Mouse (Mus musculus): Measurements from ENCODE around the gene Ccdc91. TPM values are rescaled to one million over a fixed set of nuclear protein-coding genes. Genes with fewer than 3 reads are reported as not detected.

Ccdc91 gene
- polyA plus RNA-seq, 1 experiment from 2014 or later = 34.5 TPM

- H3K27ac ChIP-seq (ENCODE audit: low read length) = no peak overlapping the region
- no peaks in the 10 kb centered on the region for H3K27me3 ChIP-seq (replicated peaks; ENCODE audit: control insufficient read depth, insufficient read depth, low read length)
- no peak for ATAC-seq
- WGBS = 52% methylated on average over 6 of the region's 6 CpGs
- no peak overlapping the region for H3K4me2 ChIP-seq (ENCODE audit: low read length)
- no peaks in the 10 kb centered on the region for H3K9me3 ChIP-seq (ENCODE audit: control insufficient read depth, low read length)
- no peaks in the 10 kb centered on the region for H3K4me1 ChIP-seq (replicated peaks; ENCODE audit: control insufficient read depth, insufficient read depth, low read length)
- no peaks in the 10 kb centered on the region for H3K36me3 ChIP-seq (ENCODE audit: control insufficient read depth, insufficient read depth)
- no peak overlapping the region for H3K4me3 ChIP-seq (replicated peaks; ENCODE audit: low read length)
- H3K9ac ChIP-seq (replicated peaks; ENCODE audit: low read depth, low read length) = no peak overlapping the region
Observed at GRCm38 (mm10) chr6:147607613-147608012, 132.0 kb downstream of the Ccdc91 start.

GRCm38 (mm10) chr6:147615306-147615705 lies 139.7 kb downstream of the Ccdc91 start:
- H3K4me2 ChIP-seq (ENCODE audit: low read length) = no peak overlapping the region
- no peak overlapping the region for H3K9ac ChIP-seq (replicated peaks; ENCODE audit: low read depth, low read length)
- no peak for ATAC-seq
- H3K4me3 ChIP-seq (replicated peaks; ENCODE audit: low read length) = no peak overlapping the region
- no peaks in the 10 kb centered on the region for H3K36me3 ChIP-seq (ENCODE audit: control insufficient read depth, insufficient read depth)
- no peaks in the 10 kb centered on the region for H3K9me3 ChIP-seq (ENCODE audit: control insufficient read depth, low read length)
- no peaks in the 10 kb centered on the region for H3K27me3 ChIP-seq (replicated peaks; ENCODE audit: control insufficient read depth, insufficient read depth, low read length)
- H3K4me1 ChIP-seq (replicated peaks; ENCODE audit: control insufficient read depth, insufficient read depth, low read length) = no peaks in the 10 kb centered on the region
- WGBS = 71% methylated on average over 2 of the region's 2 CpGs
- H3K27ac ChIP-seq (ENCODE audit: low read length) = no peak overlapping the region

DNA sequence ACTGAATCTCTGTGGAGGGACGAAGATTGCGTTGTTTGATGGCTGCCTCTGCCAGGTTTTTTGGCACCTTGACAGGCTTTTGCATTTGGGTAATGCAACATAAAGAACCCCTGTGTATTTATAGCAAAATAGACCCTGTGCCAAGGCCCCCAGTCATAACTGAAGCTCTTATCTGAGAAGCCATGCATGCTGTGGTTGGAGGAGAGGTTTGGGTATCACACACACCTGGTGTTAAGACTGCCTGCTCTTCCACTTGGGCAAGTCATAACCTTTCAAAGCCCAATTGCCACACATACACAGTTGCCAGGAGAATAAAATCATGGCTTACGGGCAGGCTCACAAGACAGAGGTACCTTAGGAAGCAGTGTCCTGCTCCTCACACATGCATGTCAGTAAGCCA lies 147.5 kb downstream of the Ccdc91 start:
- H3K4me1 ChIP-seq (replicated peaks; ENCODE audit: control insufficient read depth, insufficient read depth, low read length) = 0 out of 2 replicates have a peak, but pooled peaks cover 4% of the 10 kb centered on the region
- H3K9me3 ChIP-seq (ENCODE audit: control insufficient read depth, low read length) = no peaks in the 10 kb centered on the region
- ATAC-seq = no peak
- no peaks in the 10 kb centered on the region for H3K36me3 ChIP-seq (ENCODE audit: control insufficient read depth, insufficient read depth)
- WGBS = 58% methylated on average over 3 of the region's 3 CpGs
- H3K4me3 ChIP-seq (replicated peaks; ENCODE audit: low read length) = no peak overlapping the region
- no peaks in the 10 kb centered on the region for H3K27me3 ChIP-seq (replicated peaks; ENCODE audit: control insufficient read depth, insufficient read depth, low read length)
- no peak overlapping the region for H3K4me2 ChIP-seq (ENCODE audit: low read length)
- H3K27ac ChIP-seq (ENCODE audit: low read length) = no peak overlapping the region
- H3K9ac ChIP-seq (replicated peaks; ENCODE audit: low read depth, low read length) = no peak overlapping the region

DNA sequence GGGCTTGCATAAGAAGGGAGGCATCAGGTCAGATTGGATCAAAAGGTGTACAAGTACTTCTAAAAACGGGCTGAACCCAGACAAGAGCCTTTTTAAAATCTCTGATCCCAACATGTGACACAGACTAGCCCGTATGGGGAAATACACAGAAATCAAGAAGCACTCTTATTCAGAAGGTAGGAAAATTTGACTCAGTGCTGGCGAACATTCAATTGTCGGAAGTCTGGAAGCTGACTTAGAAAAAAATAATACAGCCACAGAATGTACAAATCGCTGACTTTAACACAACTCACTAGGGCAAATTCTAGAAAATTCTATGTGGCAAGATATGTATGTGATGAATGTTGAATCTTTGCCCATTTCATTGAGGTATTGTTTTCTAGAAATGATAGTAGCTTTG lies 160.8 kb downstream of the Ccdc91 start:
- 86% methylated on average over 5 of the region's 5 CpGs for WGBS
- Histone ChIP-seq H3K4me2 (ENCODE audit: low read length) (no peak overlapping the region), H3K4me3 (replicated peaks; ENCODE audit: low read length) (no peak overlapping the region), H3K4me1 (replicated peaks; ENCODE audit: control insufficient read depth, insufficient read depth, low read length) (no peaks in the 10 kb centered on the region), H3K9ac (replicated peaks; ENCODE audit: low read depth, low read length) (no peak overlapping the region), H3K27ac (ENCODE audit: low read length) (no peak overlapping the region), H3K9me3 (ENCODE audit: control insufficient read depth, low read length) (no peaks in the 10 kb centered on the region), H3K36me3 (ENCODE audit: control insufficient read depth, insufficient read depth) (no peaks in the 10 kb centered on the region), H3K27me3 (replicated peaks; ENCODE audit: control insufficient read depth, insufficient read depth, low read length) (no peaks in the 10 kb centered on the region)
- ATAC-seq = no peak

DNA sequence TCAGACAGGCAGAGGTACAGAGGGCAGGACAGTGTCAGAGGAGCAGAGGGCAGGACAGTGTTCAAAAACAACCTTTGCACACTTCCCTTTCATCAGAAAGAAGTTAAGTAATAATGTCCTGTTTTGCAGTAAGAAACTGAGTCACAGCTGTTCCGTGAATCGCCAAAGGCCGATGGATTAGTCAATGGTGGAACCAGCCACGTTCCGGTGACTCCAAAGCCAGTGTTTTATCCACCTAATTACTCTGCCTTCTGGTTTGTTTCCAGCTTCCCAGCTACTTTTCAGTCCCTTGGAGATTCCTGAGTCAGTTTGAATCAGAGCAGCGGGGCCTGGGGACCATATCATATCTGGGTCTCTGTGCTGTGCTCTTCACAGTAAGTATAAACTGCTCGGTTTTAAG lies 168.2 kb downstream of the Ccdc91 start:
- Histone ChIP-seq H3K4me1 (replicated peaks; ENCODE audit: control insufficient read depth, insufficient read depth, low read length) (no peaks in the 10 kb centered on the region), H3K4me3 (replicated peaks; ENCODE audit: low read length) (no peak overlapping the region), H3K36me3 (ENCODE audit: control insufficient read depth, insufficient read depth) (no peaks in the 10 kb centered on the region), H3K4me2 (ENCODE audit: low read length) (no peak overlapping the region), H3K9me3 (ENCODE audit: control insufficient read depth, low read length) (no peaks in the 10 kb centered on the region), H3K27me3 (replicated peaks; ENCODE audit: control insufficient read depth, insufficient read depth, low read length) (no peaks in the 10 kb centered on the region), H3K9ac (replicated peaks; ENCODE audit: low read depth, low read length) (no peak overlapping the region), H3K27ac (ENCODE audit: low read length) (no peak overlapping the region)
- ATAC-seq = no peak
- 85% methylated on average over 7 of the region's 7 CpGs for WGBS

- Histone ChIP-seq H3K9ac (replicated peaks; ENCODE audit: low read depth, low read length) (no peak overlapping the region), H3K27ac (ENCODE audit: low read length) (no peak overlapping the region), H3K4me2 (ENCODE audit: low read length) (no peak overlapping the region), H3K4me1 (replicated peaks; ENCODE audit: control insufficient read depth, insufficient read depth, low read length) (no peaks in the 10 kb centered on the region), H3K9me3 (ENCODE audit: control insufficient read depth, low read length) (no peaks in the 10 kb centered on the region), H3K36me3 (ENCODE audit: control insufficient read depth, insufficient read depth) (no peaks in the 10 kb centered on the region), H3K27me3 (replicated peaks; ENCODE audit: control insufficient read depth, insufficient read depth, low read length) (no peaks in the 10 kb centered on the region), H3K4me3 (replicated peaks; ENCODE audit: low read length) (no peak overlapping the region)
- ATAC-seq = no peak
Observed at GRCm38 (mm10) chr6:147644391-147644790, 168.8 kb downstream of the Ccdc91 start.

GRCm38 (mm10) chr6:147646401-147646968 lies 170.9 kb downstream of the Ccdc91 start:
- Histone ChIP-seq H3K4me2 (ENCODE audit: low read length) (no peak overlapping the region), H3K27ac (ENCODE audit: low read length) (no peak overlapping the region), H3K36me3 (ENCODE audit: control insufficient read depth, insufficient read depth) (no peaks in the 10 kb centered on the region), H3K4me1 (replicated peaks; ENCODE audit: control insufficient read depth, insufficient read depth, low read length) (no peaks in the 10 kb centered on the region), H3K27me3 (replicated peaks; ENCODE audit: control insufficient read depth, insufficient read depth, low read length) (no peaks in the 10 kb centered on the region), H3K4me3 (replicated peaks; ENCODE audit: low read length) (no peak overlapping the region), H3K9ac (replicated peaks; ENCODE audit: low read depth, low read length) (no peak overlapping the region), H3K9me3 (ENCODE audit: control insufficient read depth, low read length) (no peaks in the 10 kb centered on the region)
- WGBS = 85% methylated on average over 11 of the region's 11 CpGs
- no peak for ATAC-seq

- H3K9ac ChIP-seq (replicated peaks; ENCODE audit: low read depth, low read length) = no peak overlapping the region
- no peak overlapping the region for H3K4me2 ChIP-seq (ENCODE audit: low read length)
- H3K4me3 ChIP-seq (replicated peaks; ENCODE audit: low read length) = no peak overlapping the region
- no peaks in the 10 kb centered on the region for H3K4me1 ChIP-seq (replicated peaks; ENCODE audit: control insufficient read depth, insufficient read depth, low read length)
- no peak for ATAC-seq
- H3K27ac ChIP-seq (ENCODE audit: low read length) = no peak overlapping the region
- no peaks in the 10 kb centered on the region for H3K27me3 ChIP-seq (replicated peaks; ENCODE audit: control insufficient read depth, insufficient read depth, low read length)
- no peaks in the 10 kb centered on the region for H3K36me3 ChIP-seq (ENCODE audit: control insufficient read depth, insufficient read depth)
- H3K9me3 ChIP-seq (ENCODE audit: control insufficient read depth, low read length) = no peaks in the 10 kb centered on the region
Observed at GRCm38 (mm10) chr6:147658025-147658424, 182.4 kb downstream of the Ccdc91 start.

DNA sequence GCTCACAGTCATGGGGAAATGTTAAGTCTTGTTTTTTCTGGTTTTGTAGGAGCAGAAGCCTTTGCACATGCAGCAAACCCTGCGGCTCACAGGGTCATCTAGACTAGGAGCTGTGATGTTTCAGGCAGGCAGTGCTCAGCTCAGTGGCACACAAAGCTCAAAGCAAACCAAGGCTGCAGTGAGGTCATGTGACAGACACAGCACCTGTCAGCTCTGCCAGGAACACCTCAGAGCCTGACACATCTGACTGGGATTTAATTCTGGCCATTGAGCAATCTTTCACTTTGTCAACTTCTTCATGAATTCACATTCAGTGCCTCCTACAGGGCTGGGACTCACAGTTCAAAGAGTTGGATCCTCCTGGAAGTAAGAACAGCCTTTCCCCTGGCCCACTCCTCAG lies 185.1 kb downstream of the Ccdc91 start:
- no peaks in the 10 kb centered on the region for H3K9me3 ChIP-seq (ENCODE audit: control insufficient read depth, low read length)
- no peaks in the 10 kb centered on the region for H3K4me1 ChIP-seq (replicated peaks; ENCODE audit: control insufficient read depth, insufficient read depth, low read length)
- no peak overlapping the region for H3K4me2 ChIP-seq (ENCODE audit: low read length)
- no peak for ATAC-seq
- WGBS = 76% methylated on average over 1 of the region's 1 CpGs
- no peak overlapping the region for H3K9ac ChIP-seq (replicated peaks; ENCODE audit: low read depth, low read length)
- no peaks in the 10 kb centered on the region for H3K27me3 ChIP-seq (replicated peaks; ENCODE audit: control insufficient read depth, insufficient read depth, low read length)
- H3K4me3 ChIP-seq (replicated peaks; ENCODE audit: low read length) = no peak overlapping the region
- H3K36me3 ChIP-seq (ENCODE audit: control insufficient read depth, insufficient read depth) = no peaks in the 10 kb centered on the region
- H3K27ac ChIP-seq (ENCODE audit: low read length) = no peak overlapping the region

GRCm38 (mm10) chr6:147661841-147662240 lies 186.2 kb downstream of the Ccdc91 start:
- no peak for ATAC-seq
- Histone ChIP-seq H3K27me3 (replicated peaks; ENCODE audit: control insufficient read depth, insufficient read depth, low read length) (no peaks in the 10 kb centered on the region), H3K27ac (ENCODE audit: low read length) (no peak overlapping the region), H3K9ac (replicated peaks; ENCODE audit: low read depth, low read length) (no peak overlapping the region), H3K9me3 (ENCODE audit: control insufficient read depth, low read length) (no peaks in the 10 kb centered on the region), H3K4me1 (replicated peaks; ENCODE audit: control insufficient read depth, insufficient read depth, low read length) (no peaks in the 10 kb centered on the region), H3K4me3 (replicated peaks; ENCODE audit: low read length) (no peak overlapping the region), H3K4me2 (ENCODE audit: low read length) (no peak overlapping the region), H3K36me3 (ENCODE audit: control insufficient read depth, insufficient read depth) (no peaks in the 10 kb centered on the region)
- WGBS = 85% methylated on average over 4 of the region's 4 CpGs
